Mouse (Mus musculus) lung, embryonic 15.5 days (tissue): ENCODE results near the gene Smim22. TPM values are rescaled to one million over a fixed set of nuclear protein-coding genes. Genes with fewer than 3 reads are reported as not detected.
A peak's percentile ranks its signal among the peaks of the same experiment; 100 is the strongest.

Experiments used
- ATAC-seq: fragments of 200-750 bp; cut with Nextera tagmentation; 2 replicates; pipeline ENCODE4 v1.8.0; 2017; ENCODE audit warnings: moderate number of reproducible peaks, borderline replicate concordance; ENCODE audit not compliant: low FRiP score, low TSS enrichment; ENCODE audit errors: extremely low read depth
- H3K27ac ChIP-seq: fragments of 300-500 bp; sonication (generic); 2 replicates; pipeline ENCODE4 v1.5.1; 2015; ENCODE audit warnings: moderate library complexity, mild to moderate bottlenecking, inconsistent platforms
- H3K27me3 ChIP-seq: fragments of 300-500 bp; sonication (generic); 2 replicates; pipeline ENCODE4 v1.6.1; 2015; ENCODE audit warnings: inconsistent platforms
- H3K36me3 ChIP-seq: fragments of 300-500 bp; sonication (generic); 2 replicates; pipeline ENCODE4 v1.6.1; 2015; ENCODE audit warnings: inconsistent platforms
- H3K4me1 ChIP-seq: fragments of 300-500 bp; sonication (generic); 2 replicates; pipeline ENCODE4 v1.6.1; 2015; ENCODE audit warnings: inconsistent platforms
- H3K4me2 ChIP-seq: fragments of 300-500 bp; sonication (generic); 2 replicates; pipeline ENCODE4 v1.6.1; 2015; ENCODE audit warnings: inconsistent platforms, mild to moderate bottlenecking, moderate library complexity
- H3K4me3 ChIP-seq: fragments of 300-500 bp; sonication (generic); 2 replicates; pipeline ENCODE4 v1.5.1; 2015; ENCODE audit warnings: mild to moderate bottlenecking, inconsistent platforms
- H3K9ac ChIP-seq: fragments of 300-500 bp; sonication (generic); 2 replicates; pipeline ENCODE4 v1.6.1; 2015; ENCODE audit warnings: inconsistent platforms
- H3K9me3 ChIP-seq: fragments of 300-500 bp; sonication (generic); 2 replicates; pipeline ENCODE4 v1.6.1; 2016; ENCODE audit warnings: inconsistent platforms
- WGBS: fragments of 180-500 bp; shearing (Covaris S2); methylation state at CpG from one replicate; pipeline ENCODE4 v1.1.7; 2015; 5-methylcytosine and 5-hydroxymethylcytosine counted together
- polyA plus RNA-seq: library from polyadenylated mRNA; unstranded; fragments of >200 nt; fragmentation: Nextera tagmentation; extraction: Ambion mirVana; gene quantifications from 2 replicates; pipeline ENCODE4 v1.2.1, GENCODE M21; 2015

Smim22 gene
- polyA plus RNA-seq, 1 experiment from 2014 or later = 30.2 TPM

- no peaks in the 10 kb centered on the region for H3K27me3 ChIP-seq
- no peaks in the 10 kb centered on the region for H3K9me3 ChIP-seq
- H3K4me2 ChIP-seq = peak overlapping the region; percentile 91
- H3K4me3 ChIP-seq = peak overlapping the region; percentile 80
- WGBS = under 1% methylated on average over 77 of the region's 78 CpGs
- ATAC-seq = peak; percentile 58
- peak overlapping the region; percentile 75 for H3K9ac ChIP-seq
- H3K36me3 ChIP-seq = peaks cover 32% of the 10 kb centered on the region
- peak overlapping the region; percentile 97 for H3K27ac ChIP-seq
- H3K4me1 ChIP-seq = peaks cover 26% of the 10 kb centered on the region
Measured at GRCm38 (mm10) chr16:5050251-5051110, 43.4 kb downstream of the Smim22 start.

Other genes starting within 250 kb of the Smim22 start
- 83.2 and 91.1 TPM in 2 replicates for gene Cdip1, start 217.0 kb upstream of the Smim22 start, polyA plus RNA-seq
- gene 4930562C15Rik, start 171.9 kb upstream of the Smim22 start, polyA plus RNA-seq = 0.57 and 0.69 TPM in 2 replicates
- gene Ubald1, start 127.0 kb upstream of the Smim22 start, polyA plus RNA-seq = 35.7 TPM in 2 replicates
- 88.1 and 93.0 TPM in 2 replicates for gene Mgrn1, start 121.0 kb upstream of the Smim22 start, polyA plus RNA-seq
- gene Nudt16l1, start 68.5 kb upstream of the Smim22 start, polyA plus RNA-seq = 150 and 167 TPM in 2 replicates
- 54.1 and 56.2 TPM in 2 replicates for gene Anks3, start 43.1 kb upstream of the Smim22 start, polyA plus RNA-seq
- gene Sept12, start 9.4 kb upstream of the Smim22 start, polyA plus RNA-seq = 0.31 TPM in 1 of 2 replicates, not detected in the other
- gene Rogdi, start 6.3 kb downstream of the Smim22 start, polyA plus RNA-seq = 53.5 and 60.3 TPM in 2 replicates
- gene Glyr1, start 42.6 kb downstream of the Smim22 start, polyA plus RNA-seq = 149 and 153 TPM in 2 replicates
- gene Ubn1, start 42.8 kb downstream of the Smim22 start, polyA plus RNA-seq = 19.8 and 21.4 TPM in 2 replicates
- 6.3 and 6.7 TPM in 2 replicates for gene Ppl, start 125.1 kb downstream of the Smim22 start, polyA plus RNA-seq
- gene Sec14l5, start 139.8 kb downstream of the Smim22 start, polyA plus RNA-seq = 0.65 and 0.78 TPM in 2 replicates
- 22.1 and 24.0 TPM in 2 replicates for gene Nagpa, start 196.7 kb downstream of the Smim22 start, polyA plus RNA-seq
- gene AU021092, start 215.0 kb downstream of the Smim22 start, polyA plus RNA-seq = 21.7 and 26.9 TPM in 2 replicates
- gene Alg1, start 226.3 kb downstream of the Smim22 start, polyA plus RNA-seq = 32.2 and 35.7 TPM in 2 replicates
- 21.4 and 24.8 TPM in 2 replicates for gene Eef2kmt, start 248.7 kb downstream of the Smim22 start, polyA plus RNA-seq